Mouse (Mus musculus): ENCODE measurements at regions not wholly inside any gene's neighbourhood (a gene's known extent, or its start where the extent isn't known, plus 50 kb on each side); places are given as distances from the start of the nearest gene placed in this dataset.

DNA sequence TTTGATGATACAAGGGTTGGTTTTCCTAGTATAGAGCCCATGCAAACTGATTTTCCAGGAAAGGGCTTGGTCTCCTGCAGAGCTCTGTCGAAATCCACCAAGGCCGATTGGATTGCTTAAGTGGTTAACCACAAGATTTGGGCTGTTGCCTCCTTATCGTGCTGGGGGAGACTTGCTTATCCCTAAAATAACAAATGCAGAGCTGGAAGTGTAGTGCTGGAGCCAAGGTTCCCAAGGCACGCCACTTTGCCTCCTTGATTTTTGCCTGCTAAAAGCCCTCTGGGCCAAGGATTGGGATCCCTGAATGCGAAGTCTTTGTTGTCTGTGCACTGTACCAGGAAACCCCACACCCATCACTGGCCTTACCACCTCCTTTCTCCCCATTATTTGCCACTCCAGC lies 52.8 kb upstream of the Tmem178 start:
- ATAC-seq, result no peak

- ATAC-seq, result no peak
These were observed 55.3 kb upstream of the Tmem178 start for GRCm38 (mm10) chr17:80889095-80889494.

- no peak for ATAC-seq
These were observed 56.7 kb upstream of the Tmem178 start for GRCm38 (mm10) chr17:80887749-80888119.

- ATAC-seq, result no peak
These were observed 57.2 kb upstream of the Tmem178 start for GRCm38 (mm10) chr17:80887021-80887748.

- ATAC-seq, result no peak
These were observed 58.2 kb upstream of the Tmem178 start for GRCm38 (mm10) chr17:80886211-80886701.

DNA sequence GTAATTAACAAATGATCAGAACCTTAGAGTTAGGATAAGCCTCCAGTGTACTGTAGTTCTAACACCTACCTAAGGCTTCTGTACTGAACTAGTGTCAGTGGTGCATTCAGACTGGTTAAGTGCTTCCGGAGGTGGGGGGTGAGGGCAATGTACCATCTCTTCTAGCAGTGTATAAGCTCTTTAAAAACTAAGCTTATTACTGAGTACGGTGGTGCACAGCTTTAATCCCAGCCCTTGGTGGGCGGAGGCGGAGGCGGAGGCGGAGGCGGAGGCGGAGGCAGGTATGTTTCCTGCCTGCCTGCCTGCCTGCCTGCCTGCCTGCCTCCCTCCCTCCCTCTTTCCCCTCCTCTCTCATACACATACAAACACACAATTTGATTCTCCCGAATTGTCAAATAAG lies 58.7 kb upstream of the Tmem178 start:
- ATAC-seq, result no peak

GRCm38 (mm10) chr17:80884886-80885285 lies 59.5 kb upstream of the Tmem178 start:
- ATAC-seq, result no peak

DNA sequence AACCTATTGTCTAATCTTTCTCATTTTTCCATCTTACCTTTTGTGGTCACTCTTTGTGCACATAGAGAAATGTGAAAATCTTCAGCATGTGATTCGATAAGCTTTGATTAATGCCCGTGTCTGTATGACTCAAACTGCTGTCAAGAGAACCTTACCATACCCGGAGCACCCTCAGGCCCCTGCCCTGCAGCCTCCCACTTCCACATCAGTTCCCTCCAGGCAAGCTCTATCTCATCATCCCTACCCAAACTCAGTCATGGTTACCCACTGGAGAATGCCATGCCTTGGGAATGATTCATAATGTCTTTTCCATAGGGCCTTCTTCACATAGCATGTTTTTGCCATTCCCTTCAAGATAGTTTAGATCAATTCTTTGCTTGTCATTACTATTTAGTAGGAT lies 62.0 kb upstream of the Tmem178 start:
- ATAC-seq, result no peak

- ATAC-seq, result no peak
These were observed 64.1 kb upstream of the Tmem178 start for GRCm38 (mm10) chr17:80880325-80880724.

DNA sequence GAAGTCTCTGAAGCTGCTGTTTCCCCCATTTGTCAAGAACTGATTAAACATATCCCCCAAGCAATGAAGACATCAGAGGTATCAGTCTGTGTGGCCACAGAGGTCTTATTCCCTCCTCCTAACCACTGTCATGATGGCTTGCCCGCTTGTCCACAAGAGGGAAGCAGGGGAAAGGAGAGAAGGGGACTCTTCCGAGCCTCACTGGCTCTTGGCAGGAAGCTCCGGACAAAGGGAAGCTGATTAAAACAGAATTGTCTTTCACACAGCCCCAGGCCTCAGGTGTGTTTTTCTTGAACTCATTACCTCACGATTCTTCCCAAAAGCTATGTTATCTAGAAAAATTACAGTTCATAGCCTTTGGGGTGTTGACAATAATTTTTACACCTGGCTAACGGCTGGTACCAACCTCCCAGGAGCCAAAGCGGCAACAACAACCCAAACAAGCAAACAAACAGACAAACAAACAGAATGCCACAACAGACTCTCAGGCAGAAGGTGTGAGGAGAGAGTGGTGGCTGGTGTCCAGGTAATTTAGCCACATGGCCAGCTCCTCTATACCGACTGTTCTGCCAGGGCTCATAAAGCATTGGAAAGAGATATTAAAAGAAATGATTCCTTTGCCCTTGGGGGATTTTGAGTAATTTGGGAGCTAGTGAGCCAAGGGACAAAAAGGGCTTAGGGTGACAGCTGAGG lies 68.9 kb upstream of the Tmem178 start:
- ATAC-seq, result no peak

DNA sequence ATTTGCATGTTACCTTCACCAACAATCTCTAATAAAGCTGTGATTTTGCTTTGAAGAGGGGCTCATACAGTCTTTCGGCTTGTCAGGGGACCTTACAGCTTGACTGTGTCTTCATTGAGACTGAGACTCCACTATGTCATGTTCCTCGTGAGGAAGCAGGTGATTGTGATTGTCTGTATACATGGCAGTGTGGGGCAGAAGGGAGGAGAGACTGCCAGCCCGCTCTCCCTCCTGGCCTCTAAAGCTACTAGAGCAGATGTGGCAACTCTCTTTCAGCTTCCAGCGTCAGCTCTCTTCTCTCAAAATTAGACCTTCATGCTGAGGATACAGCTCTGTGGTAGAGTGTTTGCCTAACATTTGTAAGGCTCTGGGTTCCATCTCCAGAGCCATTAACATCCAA lies 73.5 kb upstream of the Tmem178 start:
- no peak for ATAC-seq

GRCm38 (mm10) chr17:80862338-80862737 lies 82.1 kb upstream of the Tmem178 start:
- ATAC-seq, result no peak

DNA sequence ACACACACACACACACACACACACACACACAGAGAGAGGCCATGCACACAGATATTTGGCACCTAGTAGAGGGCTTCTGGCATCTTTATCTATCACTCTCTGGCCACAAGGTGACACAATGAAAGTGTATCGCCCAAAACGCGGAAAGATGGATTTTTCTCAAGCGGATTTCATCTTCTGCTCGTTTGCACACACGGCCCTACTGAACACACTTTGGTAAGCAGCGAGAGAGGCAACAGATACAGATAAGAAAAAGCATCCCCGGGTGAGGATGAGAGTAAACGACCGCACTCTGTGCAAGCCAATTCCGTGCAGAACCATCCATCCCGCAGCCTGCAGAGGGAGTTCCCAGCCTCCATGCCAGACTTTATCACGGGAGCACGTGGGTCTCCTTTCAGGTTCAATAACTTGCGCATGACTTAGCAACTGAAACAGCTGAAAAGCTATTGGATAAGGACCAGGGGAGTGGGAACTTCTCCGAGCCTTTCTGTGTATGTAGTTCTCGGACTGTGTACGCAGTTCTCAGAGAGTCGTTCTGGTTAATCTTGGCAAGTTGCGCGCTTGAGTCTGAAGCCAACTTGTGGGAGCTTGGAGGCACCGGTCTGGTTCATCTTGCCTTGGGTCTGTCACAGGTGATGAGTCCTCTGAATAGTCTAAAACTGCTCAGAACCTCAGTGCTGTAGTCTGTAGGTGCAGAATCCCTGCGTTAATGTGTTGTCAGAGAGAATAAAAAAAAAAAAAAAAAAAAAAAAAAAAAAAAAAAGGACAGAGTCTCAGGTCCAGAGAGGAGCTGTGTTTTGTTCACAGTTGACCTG lies 97.2 kb upstream of the Tmem178 start:
- ATAC-seq, result no peak

DNA sequence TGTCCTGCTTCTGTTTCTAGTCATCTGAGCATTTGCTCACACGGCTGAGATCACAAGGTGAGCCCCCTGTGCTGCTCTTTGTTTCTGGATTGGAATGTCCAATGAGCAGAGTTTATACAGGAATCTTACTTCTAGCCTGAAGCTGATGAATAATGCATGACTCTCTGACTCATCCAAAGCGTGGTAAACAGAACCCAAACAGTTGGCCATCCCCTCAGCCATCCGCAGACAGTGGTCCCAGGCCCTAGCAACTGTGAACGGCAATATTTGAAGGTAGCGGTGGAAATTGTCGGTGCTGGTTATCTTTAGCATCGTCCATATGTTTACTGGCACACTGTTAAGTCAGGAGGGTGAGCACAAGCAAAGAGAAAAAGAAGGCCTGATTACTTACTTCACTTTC lies 99.1 kb upstream of the Tmem178 start:
- no peak for ATAC-seq

DNA sequence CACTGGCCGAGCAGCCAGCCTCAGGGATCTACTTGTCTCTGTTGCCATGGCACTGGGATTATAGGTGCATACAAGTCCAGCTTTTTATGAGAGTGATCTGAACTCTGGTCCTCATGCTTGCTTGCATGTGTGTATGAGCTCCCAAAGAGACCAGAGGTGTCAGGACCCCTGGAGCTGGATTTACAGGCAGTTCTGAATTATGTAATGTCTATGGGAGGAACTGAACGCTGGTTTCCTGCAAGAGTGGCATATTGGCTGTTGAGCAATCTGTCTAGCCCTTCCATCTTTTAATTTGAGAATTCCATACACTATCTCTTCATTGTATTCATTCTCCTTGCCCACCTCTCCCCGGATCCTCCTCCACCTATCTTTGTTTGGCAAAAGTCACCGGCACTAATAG lies 102.5 kb upstream of the Tmem178 start:
- no peak for ATAC-seq

- no peak for ATAC-seq
These were observed 103.5 kb upstream of the Tmem178 start for GRCm38 (mm10) chr17:80840896-80841295.

GRCm38 (mm10) chr17:80840452-80840851 lies 104.0 kb upstream of the Tmem178 start:
- ATAC-seq, result no peak

DNA sequence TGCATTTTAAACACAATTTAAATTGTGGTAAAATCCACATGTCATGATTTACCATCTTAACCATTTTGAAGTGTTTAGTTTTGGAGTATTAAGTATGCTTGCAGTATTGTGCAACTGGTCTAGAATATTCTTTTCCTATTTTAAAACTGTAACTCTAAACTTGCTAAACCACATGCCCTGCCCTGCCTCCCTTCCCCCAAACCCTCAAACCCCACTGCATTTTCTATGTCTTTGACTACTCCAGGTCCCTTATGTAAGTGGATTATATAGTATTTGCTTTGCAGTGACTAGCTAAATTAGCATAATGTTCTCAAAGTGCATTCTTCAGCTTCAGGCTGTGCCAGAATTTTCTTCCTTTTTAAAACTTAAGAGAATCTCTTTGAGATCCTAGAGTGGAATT lies 106.4 kb upstream of the Map4k3 start:
- no peak for ATAC-seq

DNA sequence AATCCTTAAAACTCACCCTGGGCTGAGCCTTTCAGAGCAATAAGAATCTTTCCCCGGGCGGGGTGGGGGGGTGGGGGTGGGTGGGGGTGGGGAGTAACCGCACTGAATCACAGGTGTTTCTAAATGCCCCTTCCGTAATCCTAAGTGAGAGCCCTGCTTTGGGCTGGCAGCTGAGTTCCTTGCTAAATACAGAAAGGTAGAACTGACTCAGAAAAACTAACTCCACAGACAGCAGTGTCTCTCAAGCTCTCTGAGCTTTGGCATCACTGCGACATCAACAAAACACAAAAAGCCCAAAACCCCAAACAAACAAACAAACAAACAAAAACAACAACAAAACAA lies 105.9 kb upstream of the Map4k3 start:
- ATAC-seq, result no peak

DNA sequence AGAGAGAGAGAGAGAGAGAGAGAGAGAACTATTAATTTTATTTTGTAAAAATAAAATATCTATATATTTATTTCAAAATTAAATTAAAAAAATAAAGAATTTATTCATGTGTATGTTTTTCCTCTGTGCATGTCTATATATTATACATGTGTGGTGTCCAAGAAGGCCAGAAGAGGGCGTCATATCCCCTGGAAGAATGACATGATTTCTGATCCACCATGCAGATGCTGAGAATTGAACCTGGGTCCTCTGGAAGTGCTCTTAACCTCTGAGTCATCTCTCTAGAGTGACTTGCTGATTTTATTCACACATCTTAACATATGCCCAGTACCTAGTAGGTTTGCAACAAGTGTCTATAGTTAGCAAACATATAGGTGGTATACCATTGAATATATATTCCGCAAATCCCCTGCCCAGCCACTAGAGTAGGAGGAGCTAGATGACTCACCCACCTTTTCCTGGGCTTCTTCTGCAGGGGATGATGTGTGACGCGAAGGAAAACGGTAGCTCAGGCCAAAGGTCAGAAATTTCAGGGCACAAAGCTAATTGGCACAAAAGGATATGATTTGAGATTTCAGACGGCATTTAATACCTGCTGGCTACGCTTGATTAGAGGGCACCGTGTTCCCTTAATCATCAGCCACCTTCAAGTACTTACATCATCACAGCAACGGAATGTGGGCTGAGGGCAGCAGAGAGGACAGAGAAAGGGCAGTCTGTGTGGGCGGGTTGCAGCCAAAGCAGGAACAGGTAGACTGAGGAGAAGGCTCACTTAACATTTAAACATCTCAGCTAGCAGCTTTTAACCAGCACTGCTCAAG lies 105.3 kb upstream of the Map4k3 start:
- no peak for ATAC-seq

- no peak for ATAC-seq
These were observed 103.4 kb upstream of the Map4k3 start for GRCm38 (mm10) chr17:80831686-80832085.

DNA sequence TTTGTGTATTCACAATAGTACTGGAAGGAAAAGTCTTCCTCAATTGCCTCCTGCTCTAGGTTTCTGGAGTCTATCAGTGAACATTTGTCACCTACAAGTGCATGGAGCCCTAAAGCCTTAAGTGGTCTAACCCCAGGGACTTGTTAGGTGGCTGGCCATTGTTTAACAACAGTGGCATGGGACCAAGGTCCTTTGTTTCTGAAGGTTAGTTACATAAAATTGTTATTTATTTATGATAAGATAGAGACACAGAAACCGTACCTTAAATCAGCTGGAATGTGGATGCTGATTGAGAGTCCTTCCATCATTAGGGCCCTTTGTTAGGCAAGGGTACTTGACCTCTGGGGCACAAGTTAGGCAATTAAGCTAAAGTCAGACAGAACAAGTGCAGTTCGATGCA lies 99.6 kb upstream of the Map4k3 start:
- no peak for ATAC-seq

DNA sequence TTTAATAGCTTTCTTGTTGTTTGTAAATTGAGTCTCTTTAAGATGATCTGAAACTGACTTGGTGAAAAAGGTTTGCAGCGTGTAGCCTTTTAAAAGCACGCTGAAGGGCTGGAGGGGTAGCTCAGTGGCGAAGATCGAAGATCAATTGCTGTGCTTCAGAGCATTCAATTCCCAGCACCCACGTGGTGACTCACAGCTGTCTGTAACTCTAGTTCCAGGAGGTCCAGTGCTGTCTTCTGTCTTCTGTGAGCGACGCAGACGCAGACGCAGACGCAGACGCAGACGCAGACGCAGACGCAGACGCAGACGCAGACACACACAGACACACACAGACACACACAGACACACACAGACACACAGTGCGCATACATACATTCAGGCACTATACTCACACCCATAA lies 99.1 kb upstream of the Map4k3 start:
- ATAC-seq, result no peak

Data from inflammation-experienced regulatory T-cells, adult 6 months (primary cell).